Mouse (Mus musculus) liver (tissue): ENCODE measurements around the gene Ndufv3.
A peak's percentile ranks its signal among the peaks of the same experiment; 100 is the strongest.
"Not testable (repeated sequence)": the region's sequence is repeated elsewhere in the genome, so short reads cannot be mapped to it uniquely, and the experiment has no call there.

Experiments
- DNase-seq: peaks from one replicate; pipeline ENCODE4 v3.0.0-alpha.2; 2020; ENCODE audit warnings: mixed read lengths

Ndufv3 gene

DNA sequence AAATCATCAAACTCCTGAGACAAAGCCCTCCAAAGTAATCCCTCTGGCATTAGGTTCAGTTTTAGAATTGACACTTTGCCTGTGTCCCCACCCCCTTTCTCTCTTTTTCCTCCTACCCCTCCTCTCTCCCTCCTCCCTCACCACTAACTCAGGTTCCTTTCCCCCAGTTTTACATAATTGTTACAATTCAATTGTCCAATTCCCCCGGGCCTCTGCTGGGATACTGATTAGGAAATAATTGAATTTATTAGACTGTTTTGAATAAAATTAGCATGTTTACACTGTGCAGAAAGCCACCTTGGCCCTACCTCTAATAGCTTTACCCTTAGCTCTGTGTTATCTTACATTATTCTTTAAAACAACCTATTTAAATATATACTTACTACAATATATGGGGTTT lies 5.2 kb upstream of the Ndufv3 start:
- no peak for DNase-seq

DNA sequence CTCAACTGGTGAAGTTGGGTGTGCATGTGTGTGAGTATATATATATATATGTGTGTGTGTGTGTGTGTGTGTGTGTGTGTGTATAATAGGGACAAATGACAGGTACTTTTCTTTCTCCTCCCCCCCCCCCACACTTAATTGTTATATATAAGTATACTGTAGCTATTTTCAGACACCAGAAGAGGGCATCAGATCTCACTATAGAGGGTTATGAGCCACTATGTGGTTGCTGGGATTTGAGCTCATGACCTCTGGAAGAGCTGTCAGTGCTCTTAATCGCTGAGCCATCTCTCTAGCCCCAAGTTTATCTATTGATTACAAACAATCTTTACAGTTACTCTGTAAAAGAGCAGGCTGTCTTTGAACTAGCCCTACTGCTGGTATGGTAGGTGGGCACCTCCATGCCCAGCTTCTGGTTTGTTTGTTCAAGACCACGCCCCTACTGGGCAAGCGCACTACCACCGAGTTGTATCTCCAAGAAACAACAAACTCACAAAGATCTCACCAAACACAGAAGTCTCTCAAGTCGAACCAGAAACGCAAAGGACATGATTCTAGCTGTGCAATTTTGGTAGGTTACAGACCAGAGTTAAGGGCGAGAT lies 470 bp upstream of the Ndufv3 start:
- no peak for DNase-seq

- peak; percentile 46 for DNase-seq
These were observed 980 bp downstream of the Ndufv3 start for GRCm38 (mm10) chr17:31520895-31521294.

- no peak for DNase-seq
These were observed 2.0 kb downstream of the Ndufv3 start for GRCm38 (mm10) chr17:31521948-31522347.

GRCm38 (mm10) chr17:31525114-31525513 lies 5.2 kb downstream of the Ndufv3 start:
- no peak for DNase-seq

DNA sequence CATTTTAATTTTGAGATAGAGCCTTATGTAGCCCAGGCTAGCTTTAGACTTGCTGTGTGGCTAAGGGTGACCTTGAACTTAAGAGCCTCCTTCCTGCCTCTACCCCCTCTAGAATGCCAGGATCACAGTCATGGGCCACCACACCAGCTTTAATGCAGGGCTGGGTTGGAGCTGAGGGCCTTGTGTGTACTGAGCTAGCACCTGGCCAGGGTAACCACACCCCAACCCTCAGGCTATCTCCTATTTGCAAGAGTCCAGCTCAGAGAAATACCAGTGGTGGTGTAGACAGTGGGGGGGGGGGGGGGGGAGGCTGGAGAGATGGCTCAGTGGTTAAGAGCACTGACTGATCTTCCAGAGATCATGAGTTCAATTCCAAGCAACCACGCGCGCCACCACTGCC lies 5.9 kb downstream of the Ndufv3 start:
- no peak for DNase-seq

DNA sequence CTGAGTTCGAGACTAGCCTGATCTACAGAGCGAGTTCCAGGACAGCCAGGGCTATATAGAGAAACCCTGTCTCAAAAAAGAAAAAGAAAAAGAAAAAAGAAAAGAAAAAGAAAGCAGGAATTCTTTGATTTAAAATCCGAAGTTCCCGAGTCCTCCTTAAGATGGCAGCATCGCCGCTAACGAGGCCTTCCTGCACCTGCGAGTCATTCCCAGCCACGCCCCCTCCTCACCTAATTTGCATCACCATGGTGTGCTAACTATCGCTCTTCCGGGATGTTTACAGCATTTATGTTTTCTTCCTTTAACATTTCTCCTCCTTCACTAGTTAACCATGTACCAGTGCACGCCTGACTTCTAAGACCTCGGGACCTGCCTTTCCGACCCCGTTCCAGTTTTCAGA lies 9.4 kb downstream of the Ndufv3 start:
- DNase-seq = peak; percentile 32

GRCm38 (mm10) chr17:31531441-31532158 lies 11.7 kb downstream of the Ndufv3 start:
- DNase-seq = no peak

DNA sequence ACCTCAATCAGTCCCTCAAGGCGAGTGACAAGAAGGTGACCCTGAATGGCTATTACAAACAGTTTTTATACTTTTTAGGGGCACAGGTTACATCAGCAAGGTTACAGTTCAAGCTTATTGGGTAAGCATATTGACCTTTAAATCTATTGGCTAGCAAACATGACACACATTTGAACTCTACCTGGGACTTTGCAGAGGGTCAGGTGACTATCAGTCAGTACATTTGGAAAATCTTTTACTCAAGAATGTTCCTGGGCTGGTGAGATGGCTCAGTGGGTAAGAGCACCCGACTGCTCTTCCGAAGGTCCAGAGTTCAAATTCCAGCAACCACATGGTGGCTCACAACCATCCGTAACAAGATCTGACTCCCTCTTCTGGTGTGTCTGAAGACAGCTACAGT lies 12.4 kb downstream of the Ndufv3 start:
- not testable (repeated sequence) for DNase-seq

GRCm38 (mm10) chr17:31535358-31535757 lies 15.4 kb downstream of the Ndufv3 start:
- DNase-seq = no peak

GRCm38 (mm10) chr17:31535871-31536629 lies 16.1 kb downstream of the Ndufv3 start:
- DNase-seq = peak; percentile 17

- DNase-seq = no peak
These were observed 20.2 kb downstream of the Ndufv3 start for GRCm38 (mm10) chr17:31540101-31540500.

- DNase-seq = no peak
These were observed 21.0 kb downstream of the Ndufv3 start for GRCm38 (mm10) chr17:31540809-31541459.

DNA sequence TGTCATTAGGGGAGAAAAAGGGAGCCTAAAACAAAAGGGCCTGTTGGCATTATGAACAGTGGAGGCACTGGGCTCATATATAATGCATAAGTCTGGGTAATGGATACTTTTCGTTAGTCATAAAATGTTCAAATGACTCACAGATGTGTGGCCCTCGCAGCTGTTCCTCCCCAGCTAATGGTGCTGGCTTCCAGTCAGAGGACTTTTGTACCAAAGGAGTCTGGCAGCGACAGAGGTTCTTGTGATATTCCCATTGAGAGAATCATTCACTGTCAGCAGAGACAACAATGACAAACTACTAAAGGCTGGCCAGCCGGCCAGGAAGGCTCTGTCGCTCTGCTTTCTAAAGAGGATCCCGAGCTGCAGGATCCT lies 21.5 kb downstream of the Ndufv3 start:
- no peak for DNase-seq

- DNase-seq = no peak
These were observed 23.7 kb downstream of the Ndufv3 start for GRCm38 (mm10) chr17:31543574-31543973.

DNA sequence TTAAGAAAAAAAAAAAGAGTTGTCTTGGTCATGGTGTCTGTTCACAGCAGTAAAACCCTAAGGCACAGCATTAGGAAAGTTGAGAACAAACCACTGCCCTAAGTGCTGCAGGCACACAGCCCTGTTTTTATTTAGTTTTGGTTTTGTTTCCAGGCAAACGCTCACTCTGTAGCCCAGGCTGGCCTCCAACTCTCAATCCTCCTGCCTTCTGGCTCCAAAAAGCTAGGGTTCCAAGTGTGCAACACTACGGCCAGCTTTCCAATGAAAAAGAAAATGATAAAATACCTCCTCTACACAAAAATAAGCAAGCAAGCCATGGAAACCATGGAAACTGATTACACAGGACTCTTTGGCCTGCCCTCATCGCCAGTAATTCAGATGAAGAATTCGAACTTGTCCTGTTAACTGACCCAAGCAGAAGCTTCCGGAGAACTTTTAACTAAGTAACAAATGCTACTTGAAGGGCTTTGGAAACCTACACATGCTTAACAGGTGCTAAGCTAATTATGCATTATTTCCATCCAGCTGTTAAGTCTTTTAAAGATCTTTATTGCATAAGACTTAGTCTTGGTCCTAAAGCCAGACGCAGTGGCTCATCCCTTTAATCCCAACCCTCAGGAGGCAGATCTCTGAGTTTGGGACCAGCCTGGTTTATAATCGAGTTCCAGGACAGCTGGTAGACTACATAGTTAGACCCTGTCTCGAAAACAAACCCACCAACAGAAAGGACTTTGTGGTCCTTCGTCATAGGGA lies 26.7 kb downstream of the Ndufv3 start:
- no peak for DNase-seq

DNA sequence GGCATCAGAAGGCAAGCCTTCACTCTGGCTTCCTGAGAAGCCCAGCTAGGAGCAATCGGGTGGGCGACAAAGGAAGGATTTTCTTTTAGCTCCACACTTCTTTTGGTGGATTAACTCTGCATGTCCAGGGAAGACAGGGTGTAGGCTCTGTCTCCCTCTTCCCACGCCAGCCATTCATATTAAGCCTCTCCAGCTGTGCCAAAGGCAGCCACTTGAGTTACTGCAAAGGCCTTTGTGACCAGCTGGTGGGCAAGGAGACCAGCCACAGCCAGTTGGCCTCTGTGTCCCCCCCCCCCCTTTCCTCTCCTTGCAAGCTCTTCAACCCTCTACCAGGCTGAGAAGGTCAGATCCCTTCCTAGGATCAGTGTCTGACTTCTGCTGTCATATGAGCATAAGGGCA lies 28.1 kb downstream of the Ndufv3 start:
- DNase-seq = no peak

DNA sequence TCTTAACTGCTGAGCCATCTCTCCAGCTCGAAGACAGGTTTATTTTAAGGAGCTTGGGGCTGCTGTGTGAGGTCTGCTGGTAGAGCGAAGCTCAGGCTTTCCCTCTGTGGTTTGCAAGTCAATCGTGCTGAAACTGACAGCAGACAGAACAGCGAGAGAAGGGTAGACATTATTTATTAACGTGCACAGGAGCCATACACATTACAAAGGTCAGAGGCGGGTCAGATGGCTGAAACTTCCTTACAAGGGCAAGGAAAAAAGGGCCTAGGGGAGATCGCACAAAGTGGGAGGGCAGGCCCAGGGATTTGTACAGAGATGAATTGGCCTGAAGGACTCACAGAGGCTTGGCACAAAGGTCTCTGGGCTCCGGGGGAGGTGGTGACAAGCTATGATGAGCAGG lies 29.5 kb downstream of the Ndufv3 start:
- DNase-seq = no peak

DNA sequence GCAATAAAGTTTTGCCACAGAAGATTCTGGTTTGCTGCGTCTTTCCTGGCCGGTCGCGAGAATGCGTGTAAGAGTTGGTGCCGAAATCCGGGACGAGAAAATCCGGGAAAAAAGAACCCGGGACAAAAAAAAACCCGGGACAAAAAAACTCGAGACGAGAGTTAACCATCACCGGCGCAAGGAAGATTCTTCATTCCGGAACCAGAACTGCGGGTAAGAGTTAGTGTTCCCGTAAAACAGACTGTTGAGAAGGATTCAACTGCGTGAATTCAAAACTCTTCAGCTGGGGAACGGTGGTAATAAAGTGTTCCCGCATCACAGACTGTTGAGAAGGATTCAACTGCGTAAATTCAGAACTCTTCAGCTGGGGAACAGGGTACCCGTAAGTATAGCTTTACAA lies 32.7 kb downstream of the Ndufv3 start:
- not testable (repeated sequence) for DNase-seq

- DNase-seq = no peak
These were observed 36.3 kb downstream of the Ndufv3 start for GRCm38 (mm10) chr17:31556253-31556652.

DNA sequence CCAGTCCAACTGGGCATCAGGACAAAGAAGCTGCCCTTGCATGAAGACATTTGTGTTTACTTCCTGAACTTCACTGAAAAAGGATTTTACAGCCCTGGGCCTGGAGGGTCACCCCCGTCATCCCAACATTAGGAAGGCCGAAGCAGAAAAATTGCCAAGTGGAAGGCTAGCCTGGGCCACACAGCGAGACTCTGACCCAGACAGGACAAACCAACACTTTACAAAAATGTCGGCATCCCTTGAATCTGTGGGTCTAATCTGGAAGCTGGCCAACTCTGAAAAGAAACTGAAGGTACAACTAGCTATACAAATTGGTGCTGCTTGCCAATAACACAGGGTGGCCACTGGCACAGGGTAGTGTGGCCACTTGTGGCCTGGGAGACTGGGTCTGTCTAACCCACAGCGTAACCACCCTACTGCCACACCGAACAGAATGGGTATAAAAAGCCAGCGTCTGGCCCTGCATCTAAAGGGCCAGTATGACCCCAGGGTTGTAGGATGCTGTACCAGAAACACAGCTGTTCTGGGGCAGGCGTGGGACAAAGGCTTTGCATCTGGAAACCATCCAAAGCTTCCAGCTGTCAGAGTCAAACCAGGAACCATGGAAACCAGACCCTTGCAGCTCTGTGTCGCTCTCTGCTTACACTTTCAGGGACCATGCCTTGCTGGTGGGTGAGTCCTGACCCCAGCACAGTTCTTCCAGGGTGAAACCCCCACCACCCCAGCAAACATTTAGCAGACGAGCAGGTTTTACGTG lies 37.4 kb downstream of the Ndufv3 start:
- no peak for DNase-seq

GRCm38 (mm10) chr17:31557947-31558542 lies 38.1 kb downstream of the Ndufv3 start:
- no peak for DNase-seq
